Mouse (Mus musculus): Measurements from ENCODE around the gene Trak1. TPM values are rescaled to one million over a fixed set of nuclear protein-coding genes. Genes with fewer than 3 reads are reported as not detected.

Trak1 gene
- polyA plus RNA-seq, 1 experiment from 2014 or later: 8.8 TPM

DNA sequence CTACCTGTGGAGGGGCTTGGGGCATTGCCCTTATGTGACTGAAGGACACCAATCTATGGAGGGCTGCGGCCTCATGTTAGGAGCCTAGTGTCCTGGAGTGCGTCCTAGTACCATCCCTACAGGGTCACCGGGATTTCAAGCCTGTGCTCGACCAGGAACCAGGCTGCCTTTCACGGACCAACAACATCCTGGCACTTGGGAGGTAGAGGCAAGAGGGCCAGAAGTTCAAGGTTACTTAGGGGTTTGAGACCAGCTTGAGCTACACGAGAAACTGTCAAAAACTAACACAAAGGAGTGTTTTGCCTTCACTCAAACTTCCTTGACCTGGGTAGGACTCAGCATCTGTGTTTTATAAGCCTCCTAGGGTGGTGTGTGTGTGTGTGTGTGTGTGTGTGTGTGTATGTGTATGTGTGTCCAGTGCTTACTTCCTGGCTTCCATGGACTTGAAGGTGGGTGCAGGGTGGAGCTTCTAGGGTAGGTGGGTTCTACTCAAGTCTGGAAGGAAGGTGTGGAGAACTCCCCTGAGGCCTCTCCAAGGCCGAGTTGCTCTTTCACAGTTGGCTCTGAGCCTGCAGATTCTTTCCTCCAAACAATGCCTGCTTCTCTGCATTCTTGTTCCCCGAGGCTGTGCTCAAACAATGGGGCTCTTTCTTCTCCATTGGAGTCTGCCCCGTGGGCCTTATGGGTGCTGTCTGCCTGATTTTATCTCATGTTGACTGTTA is 40.1 kb downstream of the Trak1 start:
- Histone ChIP-seq H3K27ac (replicated peaks; ENCODE audit: low read depth, low read length) (peak overlapping the region; percentile 31; the same call in 1 of the 2 replicates), H3K36me3 (replicated peaks; ENCODE audit: control insufficient read depth, insufficient read depth, low read depth, low read length) (no peaks in the 10 kb centered on the region), H3K27me3 (ENCODE audit: control insufficient read depth, insufficient read depth, low read length) (no peaks in the 10 kb centered on the region), H3K4me1 (ENCODE audit: control insufficient read depth, insufficient read depth, low read length) (peaks cover 8% of the 10 kb centered on the region), H3K9me3 (replicated peaks; ENCODE audit: control insufficient read depth, low read length) (no peaks in the 10 kb centered on the region), H3K4me3 (ENCODE audit: low read depth, low read length) (no peak overlapping the region), H3K9ac (replicated peaks; ENCODE audit: low read length) (no peak overlapping the region), H3K4me2 (ENCODE audit: low read depth, low read length) (no peak overlapping the region)
- no peak for DNase-seq (ENCODE audit: low spot score)
- WGBS: 49% methylated on average over 9 of the region's 9 CpGs
- no peak for ATAC-seq (replicated peaks; ENCODE audit: insufficient number of reproducible peaks, low FRiP score, low TSS enrichment, low read depth)

DNA sequence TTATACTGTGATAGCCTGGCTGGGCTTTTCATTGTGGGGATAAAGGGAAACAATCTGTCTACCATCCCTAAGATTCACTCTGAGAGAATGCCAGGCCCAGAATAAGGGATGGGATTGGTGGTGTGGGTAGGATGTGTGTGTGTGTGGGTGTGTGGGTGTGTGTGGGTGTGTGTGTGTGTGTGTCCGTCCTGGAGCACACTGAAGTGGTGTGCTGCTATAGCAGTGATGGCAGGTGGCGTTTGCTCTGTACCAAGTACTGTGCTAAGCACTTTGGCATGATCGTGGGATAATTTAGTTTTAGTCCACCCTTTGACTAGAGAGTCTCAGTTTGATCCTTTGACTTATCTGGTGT is 40.6 kb downstream of the Trak1 start:
- Histone ChIP-seq H3K9me3 (replicated peaks; ENCODE audit: control insufficient read depth, low read length) (no peaks in the 10 kb centered on the region), H3K4me3 (ENCODE audit: low read depth, low read length) (no peak overlapping the region), H3K27me3 (ENCODE audit: control insufficient read depth, insufficient read depth, low read length) (no peaks in the 10 kb centered on the region), H3K9ac (replicated peaks; ENCODE audit: low read length) (no peak overlapping the region), H3K27ac (replicated peaks; ENCODE audit: low read depth, low read length) (peak overlapping the region; percentile 31; the same call in 1 of the 2 replicates), H3K36me3 (replicated peaks; ENCODE audit: control insufficient read depth, insufficient read depth, low read depth, low read length) (no peaks in the 10 kb centered on the region), H3K4me2 (ENCODE audit: low read depth, low read length) (no peak overlapping the region), H3K4me1 (ENCODE audit: control insufficient read depth, insufficient read depth, low read length) (peaks cover 8% of the 10 kb centered on the region)
- ATAC-seq (replicated peaks; ENCODE audit: insufficient number of reproducible peaks, low FRiP score, low TSS enrichment, low read depth) (no peak), DNase-seq (ENCODE audit: low spot score) (no peak)
- 80% methylated on average over 3 of the region's 3 CpGs for WGBS

DNA sequence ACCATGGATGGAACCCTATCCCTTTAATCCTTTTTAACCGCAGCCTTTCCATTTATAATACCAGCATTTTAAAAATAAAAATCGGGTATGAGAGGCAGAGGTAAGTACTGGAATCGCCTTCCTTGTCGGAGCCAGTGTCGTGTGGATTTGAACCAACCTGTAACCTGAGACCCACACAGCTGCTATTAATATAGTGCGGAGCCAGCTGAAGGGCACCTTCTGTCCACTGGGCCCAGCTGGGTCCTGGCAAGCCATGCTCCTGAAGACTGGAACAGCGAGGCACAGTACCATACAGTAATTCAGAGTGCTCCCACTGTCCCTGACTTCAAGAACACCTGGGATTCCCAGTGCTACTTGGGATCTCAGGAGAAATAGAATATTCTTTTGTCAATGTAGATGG is 44.5 kb downstream of the Trak1 start:
- Histone ChIP-seq H3K9me3 (replicated peaks; ENCODE audit: control insufficient read depth, low read length) (no peaks in the 10 kb centered on the region), H3K9ac (replicated peaks; ENCODE audit: low read length) (no peak overlapping the region), H3K4me1 (ENCODE audit: control insufficient read depth, insufficient read depth, low read length) (no peaks in the 10 kb centered on the region; the same call in 1 of the 2 replicates), H3K27ac (replicated peaks; ENCODE audit: low read depth, low read length) (no peak overlapping the region), H3K4me3 (ENCODE audit: low read depth, low read length) (no peak overlapping the region), H3K27me3 (ENCODE audit: control insufficient read depth, insufficient read depth, low read length) (no peaks in the 10 kb centered on the region), H3K36me3 (replicated peaks; ENCODE audit: control insufficient read depth, insufficient read depth, low read depth, low read length) (no peaks in the 10 kb centered on the region), H3K4me2 (ENCODE audit: low read depth, low read length) (no peak overlapping the region)
- no peak for ATAC-seq (replicated peaks; ENCODE audit: insufficient number of reproducible peaks, low FRiP score, low TSS enrichment, low read depth)
- WGBS: 35% methylated on average over 7 of the region's 7 CpGs
- DNase-seq (ENCODE audit: low spot score): peak; percentile 80

DNA sequence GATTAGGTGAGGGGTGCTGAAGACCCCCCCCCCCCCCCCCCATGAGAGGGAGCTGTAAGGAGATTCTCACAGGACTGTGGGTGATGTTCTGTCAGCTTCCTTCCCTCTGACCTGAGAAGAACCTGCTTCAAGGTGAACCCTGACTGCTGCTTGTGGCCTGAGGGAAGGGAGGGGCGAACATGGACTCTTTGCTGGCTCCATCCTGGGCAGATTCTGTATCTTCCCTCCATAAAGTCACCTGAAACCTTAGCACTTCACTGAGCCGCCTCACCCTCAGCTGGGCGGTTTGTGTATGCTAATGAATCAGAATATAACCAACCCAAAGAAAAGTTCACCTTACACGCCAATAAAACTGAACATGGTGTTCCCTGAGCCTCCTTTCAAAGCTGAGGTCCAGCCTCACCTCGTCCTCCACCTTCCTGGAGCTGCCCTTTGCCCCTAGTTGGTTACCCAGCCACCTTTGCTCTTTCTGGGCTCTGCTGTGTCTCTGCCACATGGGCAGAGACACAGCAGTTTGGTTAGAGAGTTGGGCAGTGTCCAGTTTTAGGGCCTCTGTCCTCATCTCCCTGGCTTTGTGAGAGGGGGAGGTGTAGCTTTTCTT is 45.3 kb downstream of the Trak1 start:
- H3K27ac ChIP-seq (replicated peaks; ENCODE audit: low read depth, low read length): no peak overlapping the region
- H3K27me3 ChIP-seq (ENCODE audit: control insufficient read depth, insufficient read depth, low read length): no peaks in the 10 kb centered on the region
- WGBS: 75% methylated on average over 5 of the region's 5 CpGs
- DNase-seq (ENCODE audit: low spot score): no peak
- ATAC-seq (replicated peaks; ENCODE audit: insufficient number of reproducible peaks, low FRiP score, low TSS enrichment, low read depth): 0 out of 2 replicates have a peak, but pooled peaks have one; percentile 31
- no peak overlapping the region for H3K4me3 ChIP-seq (ENCODE audit: low read depth, low read length)
- no peak overlapping the region for H3K4me2 ChIP-seq (ENCODE audit: low read depth, low read length)
- no peaks in the 10 kb centered on the region for H3K36me3 ChIP-seq (replicated peaks; ENCODE audit: control insufficient read depth, insufficient read depth, low read depth, low read length)
- no peaks in the 10 kb centered on the region; the same call in 1 of the 2 replicates for H3K4me1 ChIP-seq (ENCODE audit: control insufficient read depth, insufficient read depth, low read length)
- no peak overlapping the region for H3K9ac ChIP-seq (replicated peaks; ENCODE audit: low read length)
- no peaks in the 10 kb centered on the region for H3K9me3 ChIP-seq (replicated peaks; ENCODE audit: control insufficient read depth, low read length)

DNA sequence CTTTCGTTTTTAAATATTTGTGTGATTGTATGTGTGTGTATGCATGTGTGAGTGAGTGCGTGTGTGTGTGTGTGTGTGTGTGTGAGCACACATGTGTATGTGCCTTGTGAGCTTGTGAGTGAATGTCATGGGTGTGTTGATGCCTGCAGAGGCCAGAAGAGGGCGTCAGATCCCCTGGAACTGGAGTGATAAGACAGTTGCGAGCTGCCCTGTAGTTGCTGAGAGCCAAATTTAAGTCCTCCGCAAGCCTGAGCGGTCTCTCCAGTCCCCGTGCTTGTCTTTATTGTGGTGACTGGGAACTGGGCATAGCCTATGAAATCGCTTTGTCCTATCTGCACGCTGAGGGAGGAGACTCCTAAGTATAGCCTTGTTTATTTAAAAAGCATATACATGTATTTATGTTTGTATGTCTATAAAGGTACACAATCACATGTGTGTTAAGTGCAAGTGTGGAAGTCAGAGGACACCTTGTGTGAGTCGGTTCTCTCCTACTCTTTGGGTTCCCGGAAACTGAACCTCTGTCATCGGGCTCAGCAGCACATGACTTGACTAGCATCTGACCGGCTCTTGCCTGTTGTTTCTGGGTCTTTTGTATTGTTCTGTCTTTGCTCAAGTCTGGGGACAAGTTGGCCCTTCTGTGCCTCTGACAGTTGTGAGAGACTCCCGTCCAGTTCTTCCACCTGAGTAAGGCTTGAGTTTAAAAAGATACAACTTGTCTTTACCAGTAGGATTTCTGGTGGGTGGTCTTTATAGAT is 46.0 kb downstream of the Trak1 start:
- no peak for DNase-seq (ENCODE audit: low spot score)
- WGBS: 86% methylated on average over 14 of the region's 14 CpGs
- Histone ChIP-seq H3K4me3 (ENCODE audit: low read depth, low read length) (no peak overlapping the region), H3K4me2 (ENCODE audit: low read depth, low read length) (no peak overlapping the region), H3K9me3 (replicated peaks; ENCODE audit: control insufficient read depth, low read length) (no peaks in the 10 kb centered on the region), H3K27me3 (ENCODE audit: control insufficient read depth, insufficient read depth, low read length) (no peaks in the 10 kb centered on the region), H3K36me3 (replicated peaks; ENCODE audit: control insufficient read depth, insufficient read depth, low read depth, low read length) (no peaks in the 10 kb centered on the region), H3K27ac (replicated peaks; ENCODE audit: low read depth, low read length) (no peak overlapping the region), H3K4me1 (ENCODE audit: control insufficient read depth, insufficient read depth, low read length) (peaks cover 2% of the 10 kb centered on the region; the same call in 1 of the 2 replicates), H3K9ac (replicated peaks; ENCODE audit: low read length) (no peak overlapping the region)
- no peak for ATAC-seq (replicated peaks; ENCODE audit: insufficient number of reproducible peaks, low FRiP score, low TSS enrichment, low read depth)

DNA sequence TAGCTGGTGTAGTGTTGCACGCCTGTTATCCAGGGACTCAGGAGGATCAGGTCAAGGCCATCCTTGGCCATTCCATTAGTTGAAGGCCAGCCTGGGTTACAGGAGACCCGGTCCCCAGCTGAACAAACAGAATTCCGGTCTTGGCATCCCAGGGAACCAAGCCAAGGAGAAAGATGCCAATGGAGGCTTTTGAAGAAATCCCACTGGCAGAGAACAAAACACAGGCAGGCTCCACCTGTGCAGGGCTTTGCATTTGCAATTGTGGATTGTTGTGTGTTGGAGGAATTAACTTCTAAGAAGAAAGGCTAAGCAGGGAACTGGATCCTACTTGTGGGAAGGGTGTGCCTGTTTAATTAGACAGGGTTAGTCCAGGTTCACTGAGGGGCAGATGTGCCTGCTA is 47.0 kb downstream of the Trak1 start:
- no peaks in the 10 kb centered on the region for H3K36me3 ChIP-seq (replicated peaks; ENCODE audit: control insufficient read depth, insufficient read depth, low read depth, low read length)
- no peaks in the 10 kb centered on the region for H3K9me3 ChIP-seq (replicated peaks; ENCODE audit: control insufficient read depth, low read length)
- H3K4me1 ChIP-seq (ENCODE audit: control insufficient read depth, insufficient read depth, low read length): peaks cover 2% of the 10 kb centered on the region; the same call in 1 of the 2 replicates
- ATAC-seq (replicated peaks; ENCODE audit: insufficient number of reproducible peaks, low FRiP score, low TSS enrichment, low read depth): no peak
- H3K4me3 ChIP-seq (ENCODE audit: low read depth, low read length): no peak overlapping the region
- no peak for DNase-seq (ENCODE audit: low spot score)
- H3K27me3 ChIP-seq (ENCODE audit: control insufficient read depth, insufficient read depth, low read length): no peaks in the 10 kb centered on the region
- 34% methylated on average over 3 of the region's 3 CpGs for WGBS
- H3K27ac ChIP-seq (replicated peaks; ENCODE audit: low read depth, low read length): no peak overlapping the region
- H3K4me2 ChIP-seq (ENCODE audit: low read depth, low read length): no peak overlapping the region
- no peak overlapping the region for H3K9ac ChIP-seq (replicated peaks; ENCODE audit: low read length)

DNA sequence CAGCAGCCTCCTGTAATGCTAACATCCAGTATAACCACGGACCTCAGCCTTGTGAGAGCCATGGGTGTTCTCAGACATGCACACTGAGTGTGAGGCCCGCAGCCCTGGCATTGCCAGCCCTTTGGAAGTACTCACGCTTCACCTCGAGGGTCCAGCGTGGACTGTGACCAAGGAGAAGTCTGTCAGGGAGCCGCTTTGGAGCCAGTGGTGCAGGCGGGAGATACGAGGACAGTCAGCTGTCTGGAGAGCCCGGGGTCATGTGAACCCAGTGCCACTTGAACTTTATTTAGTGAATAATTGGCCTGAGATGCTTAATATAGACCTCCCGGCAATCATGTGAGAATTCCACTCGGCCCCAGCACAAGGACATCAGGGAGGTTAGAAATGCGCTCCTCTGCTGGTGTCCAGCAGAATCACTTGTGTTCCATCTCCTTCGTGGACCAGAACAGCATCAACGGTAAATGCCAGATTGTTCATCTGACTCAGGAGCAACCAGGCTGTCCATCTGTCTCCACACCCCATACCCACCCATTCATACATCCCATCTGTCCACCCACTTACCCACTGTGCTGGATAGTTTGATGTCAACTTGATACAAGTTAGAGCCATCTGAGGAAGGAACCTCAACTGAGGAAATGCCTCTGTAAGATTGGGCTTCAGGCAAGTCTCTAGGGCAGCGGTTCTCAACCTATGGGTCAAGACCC is 48.3 kb downstream of the Trak1 start:
- ATAC-seq (replicated peaks; ENCODE audit: insufficient number of reproducible peaks, low FRiP score, low TSS enrichment, low read depth) (no peak), DNase-seq (ENCODE audit: low spot score) (no peak)
- Histone ChIP-seq H3K4me1 (ENCODE audit: control insufficient read depth, insufficient read depth, low read length) (peaks cover 2% of the 10 kb centered on the region; the same call in 1 of the 2 replicates), H3K4me3 (ENCODE audit: low read depth, low read length) (no peak overlapping the region), H3K27me3 (ENCODE audit: control insufficient read depth, insufficient read depth, low read length) (no peaks in the 10 kb centered on the region), H3K9me3 (replicated peaks; ENCODE audit: control insufficient read depth, low read length) (no peaks in the 10 kb centered on the region), H3K4me2 (ENCODE audit: low read depth, low read length) (no peak overlapping the region), H3K27ac (replicated peaks; ENCODE audit: low read depth, low read length) (no peak overlapping the region), H3K36me3 (replicated peaks; ENCODE audit: control insufficient read depth, insufficient read depth, low read depth, low read length) (no peaks in the 10 kb centered on the region), H3K9ac (replicated peaks; ENCODE audit: low read length) (no peak overlapping the region)
- WGBS: 90% methylated on average over 15 of the region's 15 CpGs

All from embryonic facial prominence, embryonic 11.5 days (tissue).